Mouse (Mus musculus) ES-Bruce4 (cell line): ENCODE results near the gene Ubac1. TPM values are rescaled to one million over a fixed set of nuclear protein-coding genes. Genes with fewer than 3 reads are reported as not detected.

Experiments used
- H3K27ac ChIP-seq: 2 replicates; pipeline ENCODE4 v1.5.1; 2012; ENCODE audit warnings: low read length, inconsistent platforms; ENCODE audit not compliant: insufficient read depth
- H3K27me3 ChIP-seq: 2 replicates; pipeline ENCODE4 v1.6.1; 2012; ENCODE audit warnings: mild to moderate bottlenecking, low read length, inconsistent platforms; ENCODE audit not compliant: control insufficient read depth, poor library complexity, insufficient read depth, severe bottlenecking
- H3K36me3 ChIP-seq: 2 replicates; pipeline ENCODE4 v1.6.1; 2012; ENCODE audit warnings: inconsistent platforms, mild to moderate bottlenecking, low read length, moderate library complexity; ENCODE audit not compliant: control insufficient read depth, poor library complexity, insufficient read depth, severe bottlenecking
- H3K4me1 ChIP-seq: one replicate; pipeline ENCODE4 v1.8.1; 2011; ENCODE audit warnings: low read length; ENCODE audit not compliant: control insufficient read depth, insufficient read depth
- H3K4me3 ChIP-seq: 2 replicates; pipeline ENCODE4 v1.5.1; 2011; ENCODE audit warnings: low read depth, mild to moderate bottlenecking, low read length
- H3K9ac ChIP-seq: 2 replicates; pipeline ENCODE4 v1.6.1; 2012; ENCODE audit warnings: low read depth, mild to moderate bottlenecking, inconsistent platforms; ENCODE audit not compliant: poor library complexity, severe bottlenecking
- H3K9me3 ChIP-seq: replicated peaks from 2 replicates; pipeline ENCODE4 v1.6.1; 2012; ENCODE audit warnings: mild to moderate bottlenecking, low read length, inconsistent platforms; ENCODE audit not compliant: control insufficient read depth, poor library complexity, insufficient read depth, severe bottlenecking
- CTCF ChIP-seq: IDR thresholded peaks from one replicate; pipeline ENCODE4 v1.8.1; 2011; ENCODE audit warnings: low read depth, low read length
- EP300 ChIP-seq: IDR thresholded peaks from 2 replicates; pipeline ENCODE4 v1.6.1; 2011; ENCODE audit warnings: low read depth, low read length; ENCODE audit not compliant: insufficient read depth
- POLR2A ChIP-seq: IDR thresholded peaks from one replicate; pipeline ENCODE4 v1.8.1; 2011; ENCODE audit warnings: low read length; ENCODE audit not compliant: insufficient read depth
- polyA plus RNA-seq: library from polyadenylated mRNA; stranded (reverse); fragments of >200 nt; gene quantifications from 2 replicates; pipeline ENCODE4 v1.2.4, GENCODE M21; 2011; ENCODE audit warnings: low read depth; ENCODE audit not compliant: missing spikeins, insufficient read depth, insufficient read length

The Ubac1 gene
- polyA plus RNA-seq, 1 experiment, result 95.0 TPM

DNA sequence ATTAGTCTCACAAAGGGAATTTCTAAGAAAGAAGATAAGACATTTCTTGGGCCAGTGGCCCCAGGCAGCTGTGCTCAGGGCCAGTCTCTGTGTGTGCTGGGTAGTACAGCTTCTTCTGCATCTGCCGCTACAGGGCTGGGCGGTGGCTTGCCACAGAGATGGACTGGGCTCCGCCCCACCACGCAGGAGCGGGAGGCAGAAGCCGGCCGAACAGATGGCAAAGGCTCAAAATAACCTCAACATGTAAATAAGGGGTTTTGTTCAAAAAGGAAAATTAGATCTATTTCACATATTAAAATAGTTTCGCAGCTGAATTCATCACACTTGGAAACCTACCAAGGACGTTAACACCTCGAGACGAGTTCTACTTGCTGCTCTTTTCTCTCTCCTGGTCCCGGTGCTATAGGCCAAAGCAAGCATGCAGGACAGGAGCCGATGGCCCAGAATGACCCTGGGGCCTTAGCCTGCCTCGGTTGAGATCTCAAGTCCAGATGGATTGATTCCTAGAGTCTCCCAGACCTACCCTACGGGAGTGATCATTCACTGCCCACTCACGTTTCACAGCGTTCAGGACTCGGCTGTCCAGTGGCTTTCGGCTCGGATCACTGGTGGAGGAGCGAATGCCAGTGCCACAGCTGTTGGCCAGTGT is 39.6 kb upstream of the Ubac1 start:
- TF ChIP-seq CTCF, result no peak
- no peak for TF ChIP-seq EP300
- no peak for TF ChIP-seq POLR2A
- no peak overlapping the region for H3K9ac ChIP-seq
- H3K9me3 ChIP-seq, result no peaks in the 10 kb centered on the region
- H3K36me3 ChIP-seq, result no peaks in the 10 kb centered on the region
- no peaks in the 10 kb centered on the region for H3K27me3 ChIP-seq
- no peak overlapping the region for H3K27ac ChIP-seq
- H3K4me1 ChIP-seq, result peaks cover 12% of the 10 kb centered on the region
- H3K4me3 ChIP-seq, result no peak overlapping the region

DNA sequence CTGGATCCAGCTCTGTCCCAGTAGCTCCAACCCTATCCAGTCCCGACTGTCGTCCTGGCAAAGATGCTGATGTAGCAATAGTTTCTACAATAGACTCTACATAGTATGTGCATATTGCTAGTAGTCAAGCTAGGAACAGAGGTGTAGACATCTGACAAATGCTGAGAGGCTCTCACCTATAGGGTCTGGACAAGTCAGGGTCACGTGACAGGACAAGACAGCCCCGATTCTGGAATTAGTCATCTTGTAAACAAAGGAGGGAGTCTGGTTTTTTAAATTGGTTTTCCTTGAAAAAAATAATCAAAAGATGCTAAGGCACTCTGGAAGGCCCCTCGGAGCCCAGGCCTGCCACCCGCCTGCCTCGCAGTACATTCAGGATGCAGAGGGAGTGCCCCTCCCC is 35.5 kb upstream of the Ubac1 start:
- Histone ChIP-seq H3K27me3 (no peaks in the 10 kb centered on the region), H3K9me3 (no peaks in the 10 kb centered on the region), H3K4me1 (peaks cover 15% of the 10 kb centered on the region), H3K4me3 (no peak overlapping the region), H3K9ac (no peak overlapping the region), H3K27ac (no peak overlapping the region), H3K36me3 (no peaks in the 10 kb centered on the region)
- TF ChIP-seq POLR2A (no peak), EP300 (no peak), CTCF (no peak)

DNA sequence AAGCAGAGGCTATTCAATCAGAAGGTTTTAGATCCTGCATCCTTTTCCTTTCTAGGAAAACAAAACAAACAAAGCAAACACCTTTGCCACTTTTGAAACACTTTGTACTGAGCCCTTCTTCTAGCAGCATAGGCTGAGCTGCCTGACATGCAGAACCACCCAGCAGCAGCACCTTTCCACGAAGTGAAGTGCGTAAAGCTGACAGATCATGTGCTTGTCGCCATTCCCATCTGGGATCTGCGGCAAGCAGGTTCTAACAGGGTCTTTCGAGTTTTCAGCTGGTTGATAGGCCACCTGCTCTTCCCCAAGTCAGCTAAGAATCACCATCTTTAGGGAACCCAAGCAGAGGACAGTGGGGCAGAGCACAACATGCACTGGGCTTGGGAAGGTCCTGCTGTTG is 34.7 kb upstream of the Ubac1 start:
- no peak overlapping the region for H3K27ac ChIP-seq
- no peak overlapping the region for H3K4me3 ChIP-seq
- peaks cover 15% of the 10 kb centered on the region for H3K4me1 ChIP-seq
- no peaks in the 10 kb centered on the region for H3K27me3 ChIP-seq
- no peaks in the 10 kb centered on the region for H3K9me3 ChIP-seq
- no peak overlapping the region for H3K9ac ChIP-seq
- H3K36me3 ChIP-seq, result no peaks in the 10 kb centered on the region
- no peak for TF ChIP-seq EP300
- TF ChIP-seq CTCF, result no peak
- no peak for TF ChIP-seq POLR2A

DNA sequence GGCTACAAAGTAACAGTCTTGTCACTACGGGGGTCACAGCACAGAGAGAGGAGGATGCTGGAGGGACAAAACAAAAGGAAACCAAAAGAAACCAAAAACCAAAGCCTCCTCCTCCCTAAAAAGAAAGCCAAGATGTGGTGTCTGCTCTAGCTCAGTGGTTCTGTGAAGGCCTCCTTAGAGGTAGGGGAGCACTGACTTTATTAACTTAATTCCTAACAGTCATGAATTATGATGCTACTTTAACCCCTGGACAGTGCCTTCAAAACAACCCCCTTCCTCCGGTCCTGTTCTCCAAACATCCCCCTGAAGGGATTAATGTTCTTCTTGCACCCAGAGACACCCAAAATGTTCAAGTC is 34.2 kb upstream of the Ubac1 start:
- Histone ChIP-seq H3K9me3 (no peaks in the 10 kb centered on the region), H3K27ac (peak overlapping the region; percentile 76), H3K9ac (no peak overlapping the region), H3K36me3 (no peaks in the 10 kb centered on the region), H3K27me3 (no peaks in the 10 kb centered on the region), H3K4me1 (peaks cover 15% of the 10 kb centered on the region), H3K4me3 (no peak overlapping the region)
- no peak for TF ChIP-seq EP300
- TF ChIP-seq POLR2A, result no peak
- no peak for TF ChIP-seq CTCF

DNA sequence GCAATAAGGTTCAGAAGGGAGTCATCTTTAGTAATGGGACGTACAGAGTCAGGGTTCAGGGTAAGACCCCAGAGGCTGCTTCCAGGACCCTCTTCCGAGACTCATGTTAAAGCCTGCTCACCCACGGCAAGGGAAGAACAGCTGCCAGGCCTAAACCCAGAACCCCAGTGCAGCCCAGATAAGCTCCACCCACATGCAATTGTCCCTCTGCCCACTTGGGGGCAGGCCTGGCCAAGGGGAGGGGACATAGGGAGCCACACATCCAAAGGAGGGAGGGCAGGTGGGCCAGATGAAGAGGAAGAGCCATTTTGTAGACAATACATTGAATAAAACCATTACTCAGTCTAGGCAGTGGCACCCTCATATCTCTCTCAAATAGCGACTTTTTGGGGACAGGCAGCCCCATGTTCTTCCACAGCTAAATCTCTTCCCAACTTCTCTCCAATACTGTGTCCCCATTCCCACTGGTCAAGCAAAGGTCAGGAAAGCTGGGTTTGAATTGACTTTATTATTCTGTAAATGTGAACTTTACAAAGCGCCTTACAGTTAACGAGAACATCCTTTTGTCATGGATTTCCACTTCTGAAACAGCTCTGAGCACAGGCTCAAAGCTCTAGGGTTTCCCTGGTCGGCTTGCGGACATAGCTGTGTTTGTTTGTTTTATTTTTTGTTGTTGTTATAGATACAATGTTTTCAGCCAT is 33.6 kb upstream of the Ubac1 start:
- Histone ChIP-seq H3K9me3 (no peaks in the 10 kb centered on the region), H3K27ac (peak overlapping the region; percentile 76), H3K4me1 (peaks cover 15% of the 10 kb centered on the region), H3K36me3 (no peaks in the 10 kb centered on the region), H3K4me3 (no peak overlapping the region), H3K27me3 (no peaks in the 10 kb centered on the region), H3K9ac (no peak overlapping the region)
- no peak for TF ChIP-seq POLR2A
- peak; percentile 94 for TF ChIP-seq CTCF
- TF ChIP-seq EP300, result peak; percentile 85

DNA sequence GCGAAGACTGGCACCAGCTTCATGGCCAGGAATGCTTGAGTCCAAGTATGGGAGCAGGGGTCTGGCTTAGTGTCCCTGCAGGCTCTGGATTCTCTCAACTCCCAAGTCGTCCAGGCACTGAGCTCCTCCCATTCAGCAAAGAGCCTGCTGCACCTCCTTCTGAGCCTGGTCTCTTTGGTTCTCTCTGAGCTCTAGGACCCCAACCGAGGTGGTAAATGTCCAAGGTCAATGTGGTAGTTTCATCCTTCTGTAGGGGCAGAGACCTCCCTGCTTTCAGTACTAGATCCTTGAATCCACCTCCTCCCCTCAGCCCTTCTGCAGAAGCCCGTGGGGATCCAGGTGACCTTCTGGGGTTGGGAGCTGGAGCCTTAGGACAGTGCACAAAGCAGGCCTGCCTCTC is 31.3 kb upstream of the Ubac1 start:
- H3K4me1 ChIP-seq, result peaks cover 14% of the 10 kb centered on the region
- no peak overlapping the region for H3K27ac ChIP-seq
- H3K27me3 ChIP-seq, result no peaks in the 10 kb centered on the region
- no peak for TF ChIP-seq EP300
- TF ChIP-seq CTCF, result no peak
- no peak for TF ChIP-seq POLR2A
- no peaks in the 10 kb centered on the region for H3K36me3 ChIP-seq
- no peaks in the 10 kb centered on the region for H3K9me3 ChIP-seq
- H3K9ac ChIP-seq, result no peak overlapping the region
- no peak overlapping the region for H3K4me3 ChIP-seq
